Mouse (Mus musculus) testis, adult 2 months (tissue): ENCODE results near the gene Mdfic.

Experiments used
- CTCF ChIP-seq: fragments of 200-500 bp; IDR thresholded peaks from 2 replicates; pipeline ENCODE4 v1.5.1; 2012; ENCODE audit warnings: low read depth, mild to moderate bottlenecking, inconsistent platforms, low read length, moderate library complexity; ENCODE audit not compliant: control insufficient read depth, insufficient read depth, insufficient replicate concordance
- POLR2A ChIP-seq: fragments of 200-500 bp; IDR thresholded peaks from 2 replicates; pipeline ENCODE4 v1.6.1; 2012; ENCODE audit warnings: low read depth, mild to moderate bottlenecking, inconsistent platforms, low read length, moderate library complexity; ENCODE audit not compliant: control insufficient read depth

DNA sequence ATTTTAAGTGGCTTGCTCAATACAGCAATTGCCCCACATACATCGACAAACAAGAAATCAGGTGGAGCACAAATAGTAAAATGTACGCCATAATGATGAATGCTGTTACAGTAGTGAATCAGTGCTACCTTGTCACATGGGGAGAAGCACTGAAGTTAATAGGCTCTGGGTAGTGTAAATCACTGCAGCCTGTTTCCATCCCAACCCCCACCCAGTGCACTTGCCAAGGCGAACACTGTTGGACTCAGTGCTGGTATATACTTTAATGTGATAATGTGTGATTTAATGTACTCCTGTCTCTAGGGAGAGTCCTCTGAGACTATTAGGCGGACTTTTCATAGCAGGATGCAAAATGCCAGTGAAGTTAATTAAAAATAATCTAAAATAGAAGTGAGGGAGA is 3.8 kb downstream of the Mdfic start:
- no peak for TF ChIP-seq POLR2A
- TF ChIP-seq CTCF = no peak
